Mouse (Mus musculus) midbrain, postnatal 0 days (tissue): ENCODE data around the gene Gm11627. TPM values are rescaled to one million over a fixed set of nuclear protein-coding genes. Genes with fewer than 3 reads are reported as not detected.
"Not testable (repeated sequence)": the region's sequence is repeated elsewhere in the genome, so short reads cannot be mapped to it uniquely, and the experiment has no call there.

Experiments used
- ATAC-seq: fragments of 200-750 bp; cut with Nextera tagmentation; 2 replicates; pipeline ENCODE4 v1.8.0; 2017; ENCODE audit warnings: moderate number of reproducible peaks, mild to moderate bottlenecking, moderate TSS enrichment, moderate library complexity; ENCODE audit not compliant: low FRiP score
- DNase-seq: peaks from one replicate; pipeline ENCODE4 v3.0.0-alpha.2; 2015; ENCODE audit warnings: low spot score
- H3K27ac ChIP-seq: fragments of 300-500 bp; sonication (generic); 2 replicates; pipeline ENCODE4 v1.5.1; 2014; ENCODE audit warnings: low read depth, mild to moderate bottlenecking, low read length, mixed read lengths
- H3K27me3 ChIP-seq: fragments of 300-500 bp; sonication (generic); 2 replicates; pipeline ENCODE4 v1.6.1; 2014; ENCODE audit warnings: low read length, control low read depth, mixed read lengths; ENCODE audit not compliant: insufficient read depth
- H3K36me3 ChIP-seq: fragments of 300-500 bp; sonication (generic); 2 replicates; pipeline ENCODE4 v1.6.1; 2014; ENCODE audit warnings: low read length, control low read depth, mixed read lengths; ENCODE audit not compliant: insufficient read depth
- H3K4me1 ChIP-seq: fragments of 300-500 bp; sonication (generic); 2 replicates; pipeline ENCODE4 v1.6.1; 2014; ENCODE audit warnings: mild to moderate bottlenecking, control low read depth, antibody characterized with exemption, low read length, mixed read lengths; ENCODE audit not compliant: insufficient read depth
- H3K4me2 ChIP-seq: fragments of 300-500 bp; sonication (generic); 2 replicates; pipeline ENCODE4 v1.6.1; 2014; ENCODE audit warnings: low read depth, mild to moderate bottlenecking, low read length, mixed read lengths; ENCODE audit not compliant: poor library complexity, severe bottlenecking
- H3K4me3 ChIP-seq: fragments of 300-500 bp; sonication (generic); 2 replicates; pipeline ENCODE4 v1.5.1; 2014; ENCODE audit warnings: low read depth, mild to moderate bottlenecking, low read length, moderate library complexity
- H3K9ac ChIP-seq: fragments of 300-500 bp; sonication (generic); replicated peaks from 2 replicates; pipeline ENCODE4 v1.6.1; 2014; ENCODE audit warnings: mild to moderate bottlenecking, low read length, moderate library complexity, mixed read lengths; ENCODE audit not compliant: poor library complexity, severe bottlenecking
- H3K9me3 ChIP-seq: fragments of 300-500 bp; sonication (generic); 2 replicates; pipeline ENCODE4 v1.6.1; 2016; ENCODE audit warnings: low read length, control low read depth
- CTCF ChIP-seq: IDR thresholded peaks from 2 replicates; pipeline ENCODE4 v1.5.1; 2016; ENCODE audit warnings: antibody characterized with exemption, mild to moderate bottlenecking
- WGBS: fragments of 180-500 bp; shearing (Covaris S2); extraction: QIAGEN DNeasy Blood & Tissue Kit; methylation state at CpG from one replicate; pipeline ENCODE4 v1.1.7; 2014; 5-methylcytosine and 5-hydroxymethylcytosine counted together
- polyA plus RNA-seq: library from polyadenylated mRNA; unstranded; fragments of >200 nt; fragmentation: Nextera tagmentation; extraction: Ambion mirVana; gene quantifications from 2 replicates; pipeline ENCODE4 v1.2.1, GENCODE M21; 2015
- total RNA-seq: library from RNA; depleted of rRNA; stranded (reverse); fragments of >200 nt; gene quantifications from 2 replicates; pipeline ENCODE4 v1.2.3, GENCODE M21; 2014

The Gm11627 gene
- total and polyA plus RNA-seq, 2 experiments from 2014 or later = 1.1 to 4.6 TPM

- 29% methylated on average over 10 of the region's 10 CpGs for WGBS
- TF ChIP-seq CTCF = no peak
- no peaks in the 10 kb centered on the region for H3K4me1 ChIP-seq
- no peak overlapping the region for H3K27ac ChIP-seq
- H3K4me3 ChIP-seq = peak overlapping the region; percentile 62; the same call in 1 of the 2 replicates
- H3K4me2 ChIP-seq = peak overlapping the region; percentile 37; the same call in 1 of the 2 replicates
- no peaks in the 10 kb centered on the region for H3K9me3 ChIP-seq
- H3K27me3 ChIP-seq = peaks cover 15% of the 10 kb centered on the region; the same call in 1 of the 2 replicates
- H3K36me3 ChIP-seq = no peaks in the 10 kb centered on the region
- no peak for ATAC-seq
- H3K9ac ChIP-seq = no peak overlapping the region
- no peak for DNase-seq
Observed at GRCm38 (mm10) chr11:102607686-102608548, 28.7 kb upstream of the Gm11627 start.

GRCm38 (mm10) chr11:102607201-102607600, 27.9 kb upstream of the Gm11627 start:
- H3K4me3 ChIP-seq = peak overlapping the region; percentile 62
- not testable (repeated sequence) for H3K36me3 ChIP-seq, H3K9me3 ChIP-seq, ATAC-seq, H3K9ac ChIP-seq, H3K27ac ChIP-seq, H3K4me1 ChIP-seq, DNase-seq
- peaks cover 19% of the 10 kb centered on the region; the same call in 1 of the 2 replicates for H3K27me3 ChIP-seq
- 6% methylated on average over 12 of the region's 12 CpGs for WGBS
- H3K4me2 ChIP-seq = peak overlapping the region; percentile 37

- Histone ChIP-seq H3K27ac (no peak overlapping the region), H3K4me3 (peak overlapping the region; percentile 62), H3K36me3 (no peaks in the 10 kb centered on the region), H3K9ac (no peak overlapping the region), H3K4me2 (peak overlapping the region; percentile 37), H3K9me3 (no peaks in the 10 kb centered on the region), H3K4me1 (no peaks in the 10 kb centered on the region), H3K27me3 (peaks cover 19% of the 10 kb centered on the region; the same call in 1 of the 2 replicates)
- ATAC-seq (no peak), DNase-seq (no peak)
- no peak for TF ChIP-seq CTCF
- WGBS = 3% methylated on average over 12 of the region's 12 CpGs
Observed at GRCm38 (mm10) chr11:102606751-102607171, 27.5 kb upstream of the Gm11627 start.

- Histone ChIP-seq H3K4me1 (no peaks in the 10 kb centered on the region), H3K27ac (no peak overlapping the region), H3K9me3 (no peaks in the 10 kb centered on the region), H3K36me3 (no peaks in the 10 kb centered on the region), H3K27me3 (peaks cover 19% of the 10 kb centered on the region; the same call in 1 of the 2 replicates), H3K4me3 (peak overlapping the region; percentile 62), H3K9ac (peak overlapping the region; percentile 54; the same call in 1 of the 2 replicates), H3K4me2 (peak overlapping the region; percentile 72)
- ATAC-seq (no peak), DNase-seq (peak; percentile 22)
- TF ChIP-seq CTCF = peak; percentile 39; the same call in 1 of the 2 replicates
- WGBS = under 1% methylated on average over 62 of the region's 62 CpGs
Observed at GRCm38 (mm10) chr11:102605553-102606416, 26.5 kb upstream of the Gm11627 start.

GRCm38 (mm10) chr11:102604777-102605552, 25.7 kb upstream of the Gm11627 start:
- Histone ChIP-seq H3K4me3 (peak overlapping the region; percentile 62), H3K27me3 (peaks cover 19% of the 10 kb centered on the region; the same call in 1 of the 2 replicates), H3K9me3 (no peaks in the 10 kb centered on the region), H3K4me1 (no peaks in the 10 kb centered on the region), H3K9ac (peak overlapping the region; percentile 54), H3K36me3 (no peaks in the 10 kb centered on the region), H3K4me2 (peak overlapping the region; percentile 72), H3K27ac (no peak overlapping the region)
- peak; percentile 34; the same call in 1 of the 2 replicates for TF ChIP-seq CTCF
- DNase-seq = peak; percentile 32
- ATAC-seq = peak; percentile 39
- under 1% methylated on average over 73 of the region's 74 CpGs for WGBS
